Mouse (Mus musculus) left cerebral cortex, postnatal 25 days (tissue): ENCODE results near the gene Carmil1. TPM values are rescaled to one million over a fixed set of nuclear protein-coding genes. Genes with fewer than 3 reads are reported as not detected.

Source experiments
- DNase-seq, 2 experiments: peaks; one replicate each; pipeline ENCODE4 v3.0.0; 2022; ENCODE audit warnings: low spot score in 2 of 2, mixed read lengths in 1 of 2
- intact Hi-C: fragments of 180-260 bp; cut with DNase I; formaldehyde crosslinking; loops from one replicate; pipeline ENCODE4 v1.15.1; 2025
- total RNA-seq, 2 experiments: library from RNA; stranded (reverse); gene quantifications; 2 replicates each; pipeline ENCODE4 v1.2.3; 2021

Carmil1 gene
- total RNA-seq, 2 experiments from 2014 or later: 27.4 to 37.2 TPM

GRCm38 (mm10) chr13:24230541-24231095 lies 50.0 kb downstream of the Carmil1 start:
- no peak for DNase-seq
- intact Hi-C loops: no loop called here

- DNase-seq: peak in 1 of 2 experiments; percentile 35
- intact Hi-C loops: no loop called here
Observed at GRCm38 (mm10) chr13:24223425-24224201, 57.0 kb downstream of the Carmil1 start.

- intact Hi-C loops: no loop called here
- no peak for DNase-seq
Observed at GRCm38 (mm10) chr13:24220441-24220970, 60.1 kb downstream of the Carmil1 start.

- intact Hi-C loops: no loop called here
- no peak for DNase-seq
Observed at GRCm38 (mm10) chr13:24211229-24211628, 69.4 kb downstream of the Carmil1 start.

GRCm38 (mm10) chr13:24206097-24206496 lies 74.5 kb downstream of the Carmil1 start:
- intact Hi-C loops: no loop called here
- no peak for DNase-seq

- intact Hi-C loops: no loop called here
- DNase-seq: no peak
Observed at GRCm38 (mm10) chr13:24202314-24202713, 78.3 kb downstream of the Carmil1 start.

- intact Hi-C loops: no loop called here
- DNase-seq: peak; percentile 21 to 75
Observed at GRCm38 (mm10) chr13:24199861-24200543, 80.6 kb downstream of the Carmil1 start.

GRCm38 (mm10) chr13:24198396-24198924 lies 82.1 kb downstream of the Carmil1 start:
- intact Hi-C loops: no loop called here
- no peak for DNase-seq

- intact Hi-C loops: no loop called here
Observed at GRCm38 (mm10) chr13:24195371-24195770, 85.2 kb downstream of the Carmil1 start.

GRCm38 (mm10) chr13:24194018-24194417 lies 86.6 kb downstream of the Carmil1 start:
- no peak for DNase-seq
- intact Hi-C loops: no loop called here

More at GRCm38 (mm10) chr13:24195371-24195770, 85.2 kb downstream of the Carmil1 start:
- DNase-seq: no peak

- intact Hi-C loops: no loop called here
- DNase-seq: no peak
Observed at GRCm38 (mm10) chr13:24190875-24191663, 89.5 kb downstream of the Carmil1 start.

- no peak for DNase-seq
- intact Hi-C loops: no loop called here
Observed at GRCm38 (mm10) chr13:24187026-24187425, 93.6 kb downstream of the Carmil1 start.

- intact Hi-C loops: no loop called here
- DNase-seq: no peak
Observed at GRCm38 (mm10) chr13:24185641-24186040, 95.0 kb downstream of the Carmil1 start.

- no peak for DNase-seq
- intact Hi-C loops: no loop called here
Observed at GRCm38 (mm10) chr13:24182878-24183277, 97.7 kb downstream of the Carmil1 start.

- intact Hi-C loops: no loop called here
- no peak for DNase-seq
Observed at GRCm38 (mm10) chr13:24179538-24179937, 101.1 kb downstream of the Carmil1 start.

- intact Hi-C loops: no loop called here
- DNase-seq: no peak
Observed at GRCm38 (mm10) chr13:24177600-24177999, 103.0 kb downstream of the Carmil1 start.

- DNase-seq: no peak
- intact Hi-C loops: no loop called here
Observed at GRCm38 (mm10) chr13:24176835-24177234, 103.8 kb downstream of the Carmil1 start.

- DNase-seq: no peak
- intact Hi-C loops: no loop called here
Observed at GRCm38 (mm10) chr13:24169658-24170057, 110.9 kb downstream of the Carmil1 start.

- peak in 1 of 2 experiments; percentile 56 for DNase-seq
- intact Hi-C loops: no loop called here
Observed at GRCm38 (mm10) chr13:24163368-24163767, 117.2 kb downstream of the Carmil1 start.
